Mouse (Mus musculus) small intestine, adult 2 months (tissue): ENCODE data around the gene Cyren. TPM values are rescaled to one million over a fixed set of nuclear protein-coding genes. Genes with fewer than 3 reads are reported as not detected.
A peak's percentile ranks its signal among the peaks of the same experiment; 100 is the strongest.

Experiments used
- H3K27ac ChIP-seq: fragments of 200-500 bp; 2 replicates; pipeline ENCODE4 v1.5.1; 2012; ENCODE audit warnings: low read depth, low read length, control low read depth, inconsistent platforms; ENCODE audit not compliant: insufficient read depth
- H3K27me3 ChIP-seq: fragments of 200-500 bp; 2 replicates; pipeline ENCODE4 v1.6.1; 2012; ENCODE audit warnings: mild to moderate bottlenecking, moderate library complexity, low read length, inconsistent platforms; ENCODE audit not compliant: control insufficient read depth, insufficient read depth
- H3K36me3 ChIP-seq: fragments of 200-500 bp; 2 replicates; pipeline ENCODE4 v1.6.1; 2012; ENCODE audit warnings: mild to moderate bottlenecking, low read length, control low read depth, inconsistent platforms; ENCODE audit not compliant: control insufficient read depth, insufficient read depth
- H3K4me1 ChIP-seq: fragments of 200-500 bp; 2 replicates; pipeline ENCODE4 v1.6.1; 2012; ENCODE audit warnings: low read length, inconsistent platforms, mixed read lengths; ENCODE audit not compliant: control insufficient read depth, insufficient read depth, insufficient read length
- H3K4me3 ChIP-seq: fragments of 200-500 bp; 2 replicates; pipeline ENCODE4 v1.5.1; 2012; ENCODE audit warnings: low read depth, mild to moderate bottlenecking, control low read depth, inconsistent platforms, low read length, moderate library complexity
- CTCF ChIP-seq: fragments of 200-500 bp; IDR thresholded peaks from 2 replicates; pipeline ENCODE4 v1.5.1; 2012; ENCODE audit warnings: low read depth, mild to moderate bottlenecking, control low read depth, inconsistent platforms, low read length, moderate library complexity, mixed read lengths; ENCODE audit not compliant: insufficient replicate concordance, insufficient read length; ENCODE audit errors: extremely low read depth
- POLR2A ChIP-seq: fragments of 200-500 bp; IDR thresholded peaks from 2 replicates; pipeline ENCODE4 v1.6.1; 2012; ENCODE audit warnings: low read depth, mild to moderate bottlenecking, control low read depth, inconsistent platforms, low read length, moderate library complexity
- WGBS: fragments of 180-500 bp; shearing (Covaris S2); methylation state at CpG from one replicate; pipeline ENCODE4 v1.1.7; 2018; 5-methylcytosine and 5-hydroxymethylcytosine counted together
- polyA plus RNA-seq: library from polyadenylated mRNA; depleted of rRNA; stranded (reverse); fragments of >200 nt; gene quantifications from 2 replicates; pipeline ENCODE4 v1.2.3, GENCODE M21; 2012

The Cyren gene
- polyA plus RNA-seq, 1 experiment: 1.6 TPM

DNA sequence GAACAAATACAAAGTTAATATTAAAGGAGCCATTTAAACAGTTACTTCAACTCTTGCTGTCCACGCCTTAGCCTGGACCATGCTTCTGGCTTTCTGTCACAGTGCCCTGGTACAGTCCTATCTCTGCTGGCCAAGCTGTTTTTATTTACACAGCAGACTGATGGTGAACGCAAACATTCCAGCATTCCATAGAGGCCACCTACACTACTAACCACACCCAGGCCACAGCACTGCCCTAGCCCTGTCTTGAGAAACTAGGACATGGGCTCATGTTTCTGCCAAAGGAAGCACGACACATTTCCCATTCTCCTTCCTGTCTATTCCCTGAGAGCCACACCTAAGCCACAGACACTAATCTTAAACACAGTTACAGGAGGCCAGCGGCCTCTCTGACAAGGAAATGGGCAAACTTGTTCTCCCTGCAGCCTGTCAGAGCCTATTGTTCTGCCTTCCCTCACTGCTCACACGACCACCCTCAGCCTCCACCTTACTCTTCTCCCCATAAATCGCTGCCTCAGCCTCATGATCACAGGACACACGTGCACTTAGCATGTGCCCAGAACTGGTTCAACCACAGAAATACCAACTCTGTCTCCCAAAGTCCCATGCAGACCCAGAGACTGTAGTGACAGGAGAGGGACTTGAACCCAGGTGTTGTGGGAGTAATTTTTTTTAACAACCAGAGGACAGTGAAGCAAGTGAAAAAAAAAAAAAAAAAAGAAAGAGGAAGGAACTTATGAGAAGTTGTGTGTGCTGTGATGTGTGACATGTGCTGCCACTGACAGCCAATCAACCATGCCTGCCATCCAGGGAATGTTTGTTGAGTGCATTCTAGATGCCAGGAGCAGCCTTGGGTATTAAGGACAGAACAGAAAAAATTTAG lies 11.9 kb downstream of the Cyren start:
- Histone ChIP-seq H3K27ac (peak overlapping the region; percentile 80), H3K4me3 (peak overlapping the region; percentile 15; the same call in 1 of the 2 replicates), H3K4me1 (peaks cover 31% of the 10 kb centered on the region), H3K36me3 (no peaks in the 10 kb centered on the region; the same call in 1 of the 2 replicates), H3K27me3 (no peaks in the 10 kb centered on the region)
- WGBS: 17% methylated on average over 7 of the region's 7 CpGs
- TF ChIP-seq CTCF (no peak), POLR2A (no peak; the same call in 1 of the 2 replicates)

DNA sequence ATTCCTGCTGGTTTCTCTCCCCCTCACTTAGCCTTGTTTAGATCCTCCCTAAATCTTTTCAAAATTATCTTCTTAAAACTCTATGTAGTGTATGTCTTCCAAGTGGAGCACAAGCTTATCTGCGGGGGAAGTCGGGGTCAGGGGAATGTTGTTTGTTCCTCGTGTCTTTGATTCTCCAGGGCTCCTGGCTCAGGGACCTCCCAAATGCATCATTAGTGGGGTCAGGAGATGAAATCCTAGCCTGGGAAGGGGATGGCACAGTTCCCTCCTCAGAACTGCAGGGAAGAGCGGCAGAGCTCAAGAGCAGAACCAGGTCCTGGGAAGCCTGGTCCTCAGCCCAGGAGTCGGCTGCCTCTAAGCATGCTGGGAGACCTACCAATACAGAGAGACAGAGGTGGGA lies 12.6 kb downstream of the Cyren start:
- H3K27ac ChIP-seq: peak overlapping the region; percentile 80
- H3K36me3 ChIP-seq: no peaks in the 10 kb centered on the region; the same call in 1 of the 2 replicates
- TF ChIP-seq CTCF (no peak), POLR2A (no peak)
- whole genome bisulfite sequencing: 56% methylated on average over 5 of the region's 5 CpGs
- H3K27me3 ChIP-seq: no peaks in the 10 kb centered on the region
- H3K4me1 ChIP-seq: peaks cover 31% of the 10 kb centered on the region
- H3K4me3 ChIP-seq: peak overlapping the region; percentile 32

DNA sequence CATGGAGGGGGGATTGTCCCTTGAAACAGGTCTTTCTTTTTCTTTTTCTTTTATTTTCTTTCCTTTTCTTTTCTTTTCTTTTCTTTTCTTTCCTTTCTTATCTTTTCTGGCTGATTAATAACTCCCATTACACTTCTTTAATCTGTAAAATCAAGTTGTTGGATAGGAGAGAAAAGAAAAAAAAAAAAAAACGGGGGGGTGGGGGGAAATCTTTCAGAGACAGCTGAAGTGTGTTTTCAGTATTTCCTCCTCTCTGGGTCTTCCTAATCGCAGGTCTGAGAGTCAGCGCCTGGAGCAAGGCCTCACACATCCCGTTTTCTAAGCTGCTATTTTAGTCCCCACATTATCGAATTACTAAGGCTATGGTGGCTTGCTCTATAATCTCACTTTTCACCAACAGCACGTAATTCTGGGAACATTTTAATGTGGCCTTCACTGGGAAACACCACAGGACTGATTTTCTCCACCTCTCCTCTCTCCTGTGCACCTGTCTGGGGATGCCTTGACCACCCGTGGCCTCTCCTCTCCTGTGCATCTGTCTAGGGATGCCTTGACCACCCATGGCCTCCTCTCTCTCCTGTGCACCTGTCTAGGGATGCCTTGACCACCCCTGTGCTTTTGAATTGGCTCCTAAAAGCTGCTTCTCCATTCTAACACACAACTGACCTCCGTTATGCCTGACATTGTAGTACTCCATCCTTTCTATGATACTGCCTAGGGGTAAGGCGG lies 13.9 kb downstream of the Cyren start:
- H3K4me1 ChIP-seq: peaks cover 25% of the 10 kb centered on the region
- peak overlapping the region; percentile 55 for H3K27ac ChIP-seq
- H3K4me3 ChIP-seq: peak overlapping the region; percentile 57
- H3K27me3 ChIP-seq: no peaks in the 10 kb centered on the region
- WGBS: 70% methylated on average over 9 of the region's 9 CpGs
- H3K36me3 ChIP-seq: no peaks in the 10 kb centered on the region; the same call in 1 of the 2 replicates
- TF ChIP-seq CTCF: no peak
- TF ChIP-seq POLR2A: no peak

DNA sequence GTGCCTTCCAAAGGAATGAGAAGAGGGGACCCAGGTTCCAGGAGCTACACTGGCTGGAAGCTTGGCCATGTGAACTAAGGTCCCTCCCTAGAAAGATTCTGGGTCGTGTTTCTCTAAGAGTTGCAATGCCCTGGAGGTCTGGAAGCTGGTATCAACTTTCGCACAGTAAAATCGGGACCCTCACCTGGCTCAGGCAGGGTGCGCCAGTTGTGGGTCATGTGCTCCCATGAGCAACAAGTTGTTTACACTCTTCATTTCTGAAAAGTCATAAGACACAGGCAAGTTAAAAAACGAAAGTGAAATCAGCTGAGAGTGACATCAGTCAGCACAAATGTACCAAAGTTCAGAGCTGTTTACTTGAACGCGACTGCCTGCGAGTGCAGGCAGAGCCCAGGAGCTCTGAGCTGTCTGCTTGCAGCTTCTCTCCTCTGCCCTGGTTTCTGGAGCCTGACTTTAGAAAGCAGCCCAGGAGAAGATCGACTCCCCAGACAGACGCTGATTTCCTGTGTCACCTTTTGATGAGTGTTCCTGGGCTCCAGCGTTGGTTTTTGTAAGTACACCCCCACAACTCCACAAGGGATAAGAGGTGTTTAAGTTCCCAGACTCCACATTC lies 15.0 kb downstream of the Cyren start, which contains the start of gene Tmem140:
Gene Tmem140, plus strand, starts transcription at position 356 of the 613 bp plus-strand sequence.
- 3% methylated on average over 11 of the region's 11 CpGs for WGBS
- H3K27me3 ChIP-seq: no peaks in the 10 kb centered on the region
- H3K27ac ChIP-seq: peak within 1 kb of the TSS; percentile 93
- peaks cover 22% of the 10 kb centered on the region for H3K4me1 ChIP-seq
- no peaks in the 10 kb centered on the region; the same call in 1 of the 2 replicates for H3K36me3 ChIP-seq
- no peak for TF ChIP-seq CTCF
- TF ChIP-seq POLR2A: peak; percentile 94
- H3K4me3 ChIP-seq: peak within 1 kb of the TSS; percentile 73

- no peaks in the 10 kb centered on the region for H3K27me3 ChIP-seq
- H3K27ac ChIP-seq: peak overlapping the region; percentile 93
- peak overlapping the region; percentile 73 for H3K4me3 ChIP-seq
- H3K36me3 ChIP-seq: no peaks in the 10 kb centered on the region; the same call in 1 of the 2 replicates
- TF ChIP-seq POLR2A (no peak), CTCF (no peak)
- WGBS: 54% methylated on average over 6 of the region's 6 CpGs
- H3K4me1 ChIP-seq: peaks cover 21% of the 10 kb centered on the region
These were observed 15.5 kb downstream of the Cyren start for GRCm38 (mm10) chr6:34862381-34862780.

GRCm38 (mm10) chr6:34861546-34862053 lies 16.3 kb downstream of the Cyren start:
- 0 out of 2 replicates have a peak overlapping the region, but pooled peaks have one; percentile 3 for H3K27ac ChIP-seq

More at GRCm38 (mm10) chr6:34861546-34862053, 16.3 kb downstream of the Cyren start:
- TF ChIP-seq CTCF (no peak), POLR2A (no peak)
- H3K27me3 ChIP-seq: no peaks in the 10 kb centered on the region
- H3K4me3 ChIP-seq: no peak overlapping the region
- peaks cover 14% of the 10 kb centered on the region for H3K4me1 ChIP-seq
- H3K36me3 ChIP-seq: no peaks in the 10 kb centered on the region; the same call in 1 of the 2 replicates
- WGBS: 92% methylated on average over 11 of the region's 11 CpGs
